Mouse (Mus musculus) embryonic facial prominence, embryonic 14.5 days (tissue): ENCODE results near the gene Pfn1. TPM values are rescaled to one million over a fixed set of nuclear protein-coding genes. Genes with fewer than 3 reads are reported as not detected.

Experiments used
- ATAC-seq: fragments of 200-750 bp; cut with Nextera tagmentation; 2 replicates; pipeline ENCODE4 v1.8.0; 2017; ENCODE audit warnings: low read depth, moderate number of reproducible peaks, moderate TSS enrichment
- DNase-seq: peaks from one replicate; pipeline ENCODE4 v3.0.0-alpha.2; 2015; ENCODE audit warnings: low spot score
- H3K27ac ChIP-seq: fragments of 300-500 bp; sonication (generic); replicated peaks from 2 replicates; pipeline ENCODE4 v1.5.1; 2014; ENCODE audit warnings: low read depth, mild to moderate bottlenecking, low read length, moderate library complexity
- H3K27me3 ChIP-seq: fragments of 300-500 bp; sonication (generic); replicated peaks from 2 replicates; pipeline ENCODE4 v1.6.1; 2014; ENCODE audit warnings: low read length; ENCODE audit not compliant: control insufficient read depth, insufficient read depth
- H3K36me3 ChIP-seq: fragments of 300-500 bp; sonication (generic); 2 replicates; pipeline ENCODE4 v1.6.1; 2014; ENCODE audit warnings: low read length, mixed read lengths; ENCODE audit not compliant: control insufficient read depth, insufficient read depth
- H3K4me1 ChIP-seq: fragments of 300-500 bp; sonication (generic); 2 replicates; pipeline ENCODE4 v1.6.1; 2014; ENCODE audit warnings: antibody characterized with exemption, low read length; ENCODE audit not compliant: control insufficient read depth, insufficient read depth
- H3K4me2 ChIP-seq: fragments of 300-500 bp; sonication (generic); 2 replicates; pipeline ENCODE4 v1.6.1; 2014; ENCODE audit warnings: low read depth, mild to moderate bottlenecking, low read length, moderate library complexity, mixed read lengths
- H3K4me3 ChIP-seq: fragments of 300-500 bp; sonication (generic); 2 replicates; pipeline ENCODE4 v1.5.1; 2014; ENCODE audit warnings: low read depth, mild to moderate bottlenecking, low read length
- H3K9ac ChIP-seq: fragments of 300-500 bp; sonication (generic); 2 replicates; pipeline ENCODE4 v1.6.1; 2014; ENCODE audit warnings: low read depth, mild to moderate bottlenecking, low read length, moderate library complexity, mixed read lengths
- H3K9me3 ChIP-seq: fragments of 300-500 bp; sonication (generic); 2 replicates; pipeline ENCODE4 v1.6.1; 2016; ENCODE audit warnings: low read length; ENCODE audit not compliant: control insufficient read depth
- WGBS: fragments of 180-500 bp; shearing (Covaris S2); extraction: QIAGEN DNeasy Blood & Tissue Kit; methylation state at CpG from one replicate; pipeline ENCODE4 v1.1.7; 2014; 5-methylcytosine and 5-hydroxymethylcytosine counted together
- polyA plus RNA-seq: library from polyadenylated mRNA; unstranded; fragments of >200 nt; fragmentation: Nextera tagmentation; extraction: Ambion mirVana; gene quantifications from 2 replicates; pipeline ENCODE4 v1.2.1, GENCODE M21; 2014

The Pfn1 gene
- polyA plus RNA-seq, 1 experiment from 2014 or later: 1,605 TPM

GRCm38 (mm10) chr11:70625473-70625872, 29.0 kb downstream of the Pfn1 start:
- no peak for DNase-seq
- H3K27me3 ChIP-seq: no peaks in the 10 kb centered on the region
- ATAC-seq: no peak
- WGBS: 48% methylated on average over 4 of the region's 4 CpGs
- H3K4me1 ChIP-seq: no peaks in the 10 kb centered on the region
- no peaks in the 10 kb centered on the region for H3K9me3 ChIP-seq
- no peak overlapping the region for H3K9ac ChIP-seq
- no peak overlapping the region for H3K4me3 ChIP-seq
- no peak overlapping the region for H3K27ac ChIP-seq
- H3K4me2 ChIP-seq: no peak overlapping the region
- H3K36me3 ChIP-seq: no peaks in the 10 kb centered on the region

DNA sequence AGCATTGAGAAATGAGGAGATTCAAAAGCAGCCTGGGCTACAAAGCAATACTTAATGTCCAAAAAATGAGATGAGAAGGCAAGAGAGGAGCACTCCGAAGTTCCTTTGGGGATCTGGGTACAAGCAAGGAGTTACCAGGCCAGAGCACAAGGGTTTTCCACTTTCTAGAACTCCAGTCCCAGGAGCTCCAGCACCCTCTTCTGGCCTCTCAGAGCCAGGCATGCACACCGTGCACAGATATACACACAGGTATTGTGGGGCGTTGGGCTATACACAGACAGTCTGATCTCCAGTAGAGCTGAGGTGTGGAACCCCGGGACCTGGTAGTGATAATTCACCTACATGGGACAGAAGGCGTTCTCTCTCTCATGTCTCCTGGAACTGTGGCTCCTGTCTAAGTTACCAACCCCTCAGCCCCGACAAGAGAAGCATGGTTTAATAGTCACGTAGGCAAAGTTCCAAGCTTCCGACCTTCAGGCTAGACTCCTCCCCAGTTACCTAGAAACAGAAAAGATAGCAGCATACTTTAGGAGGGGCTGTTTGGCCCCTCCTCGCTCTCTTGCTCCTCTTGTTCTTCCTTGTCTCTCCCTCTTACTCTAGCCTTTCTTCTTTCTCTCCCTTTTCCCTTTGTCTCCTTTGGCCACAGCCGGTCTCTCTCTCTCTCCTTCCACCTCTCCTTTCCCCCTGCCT, 31.2 kb downstream of the Pfn1 start:
- Histone ChIP-seq H3K9ac (no peak overlapping the region), H3K4me1 (no peaks in the 10 kb centered on the region), H3K27me3 (no peaks in the 10 kb centered on the region), H3K4me3 (no peak overlapping the region), H3K4me2 (no peak overlapping the region), H3K9me3 (no peaks in the 10 kb centered on the region), H3K36me3 (no peaks in the 10 kb centered on the region), H3K27ac (no peak overlapping the region)
- no peak for DNase-seq
- 82% methylated on average over 10 of the region's 10 CpGs for WGBS
- no peak for ATAC-seq

GRCm38 (mm10) chr11:70621972-70622814, 32.3 kb downstream of the Pfn1 start:
- H3K4me2 ChIP-seq: no peak overlapping the region
- H3K9ac ChIP-seq: peak overlapping the region; percentile 48
- H3K27me3 ChIP-seq: no peaks in the 10 kb centered on the region
- no peak overlapping the region for H3K27ac ChIP-seq
- H3K9me3 ChIP-seq: no peaks in the 10 kb centered on the region
- ATAC-seq: no peak
- H3K36me3 ChIP-seq: no peaks in the 10 kb centered on the region
- no peaks in the 10 kb centered on the region for H3K4me1 ChIP-seq
- WGBS: 39% methylated on average over 7 of the region's 7 CpGs
- H3K4me3 ChIP-seq: no peak overlapping the region
- DNase-seq: peak; percentile 27

GRCm38 (mm10) chr11:70619101-70619500, 35.3 kb downstream of the Pfn1 start, which contains the start of gene Chrne:
Gene Chrne, minus strand, starts transcription at chr11:70619216.
- no peak within 1 kb of the TSS for H3K27ac ChIP-seq
- DNase-seq (no peak), ATAC-seq (no peak)
- WGBS: 40% methylated on average over 1 of the region's 1 CpGs
- no peak within 1 kb of the TSS for H3K9ac ChIP-seq
- H3K9me3 ChIP-seq: no peaks in the 10 kb centered on the region
- no peak within 1 kb of the TSS for H3K4me2 ChIP-seq
- H3K4me3 ChIP-seq: no peak within 1 kb of the TSS
- H3K4me1 ChIP-seq: peaks cover 12% of the 10 kb centered on the region
- no peaks in the 10 kb centered on the region for H3K27me3 ChIP-seq
- no peaks in the 10 kb centered on the region for H3K36me3 ChIP-seq

DNA sequence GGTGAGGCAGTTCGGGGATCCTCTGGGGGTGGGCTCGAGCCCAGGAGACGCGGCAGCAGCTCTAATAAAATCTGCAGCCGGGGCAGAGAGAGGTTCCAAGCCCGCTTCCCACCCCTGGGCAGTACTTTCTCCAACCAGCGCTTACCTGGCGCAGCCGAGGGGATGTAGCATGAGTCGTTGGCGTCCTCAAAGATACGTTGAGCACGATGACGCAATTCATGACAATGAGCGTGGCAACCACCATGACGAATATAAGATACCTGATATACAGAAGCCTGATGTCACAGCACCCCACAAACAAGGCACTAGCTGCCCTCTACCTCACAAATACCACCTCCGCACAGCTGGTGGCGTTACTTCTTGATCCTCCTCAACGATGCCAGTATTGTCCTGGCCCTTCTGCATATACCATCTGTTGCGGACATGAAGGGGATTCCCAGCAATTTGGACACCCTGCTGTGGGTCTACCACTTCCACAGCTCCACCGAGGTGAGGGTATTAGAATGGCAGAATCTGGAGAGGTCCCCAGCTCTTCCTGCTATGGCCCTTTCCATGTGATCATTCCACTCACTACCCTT, 38.8 kb downstream of the Pfn1 start, which contains the start of gene 4930544D05Rik:
4930544D05Rik (plus strand) TSS at position 333 of the 578 bp plus-strand sequence.
- peak within 1 kb of the TSS; percentile 62 for H3K9ac ChIP-seq
- peak within 1 kb of the TSS; percentile 38 for H3K4me3 ChIP-seq
- no peak for ATAC-seq
- peak within 1 kb of the TSS; percentile 78 for H3K4me2 ChIP-seq
- no peaks in the 10 kb centered on the region for H3K27me3 ChIP-seq
- peaks cover 29% of the 10 kb centered on the region for H3K36me3 ChIP-seq
- H3K27ac ChIP-seq: peak within 1 kb of the TSS; percentile 65
- WGBS: 20% methylated on average over 21 of the region's 21 CpGs
- peaks cover 12% of the 10 kb centered on the region for H3K4me1 ChIP-seq
- no peak for DNase-seq
- H3K9me3 ChIP-seq: no peaks in the 10 kb centered on the region

DNA sequence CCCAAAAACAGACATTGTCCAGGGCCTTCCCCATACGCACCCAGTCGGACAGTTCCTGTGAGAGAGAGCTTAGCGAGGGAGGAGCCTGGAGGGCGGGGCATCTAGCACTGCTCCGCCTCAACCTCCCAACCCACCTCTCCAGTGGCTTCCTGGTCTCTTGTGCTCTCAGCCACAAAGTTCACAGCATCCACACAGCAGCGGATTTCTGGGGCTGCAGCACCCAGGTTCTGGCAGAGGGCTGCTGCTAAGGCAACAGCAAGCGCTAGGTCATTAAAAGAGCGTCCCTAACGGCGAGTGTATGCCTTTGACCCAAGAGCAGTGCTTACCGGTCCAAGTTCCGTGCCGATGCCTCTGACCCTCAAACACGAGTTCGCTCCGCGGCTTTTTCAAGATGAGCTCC, 39.4 kb downstream of the Pfn1 start:
- 3% methylated on average over 16 of the region's 17 CpGs for WGBS
- ATAC-seq (peak; percentile 88), DNase-seq (peak; percentile 86)
- no peaks in the 10 kb centered on the region for H3K27me3 ChIP-seq
- peak overlapping the region; percentile 78 for H3K4me2 ChIP-seq
- H3K9me3 ChIP-seq: no peaks in the 10 kb centered on the region
- H3K4me1 ChIP-seq: peaks cover 12% of the 10 kb centered on the region
- peak overlapping the region; percentile 65 for H3K27ac ChIP-seq
- peak overlapping the region; percentile 62 for H3K9ac ChIP-seq
- peak overlapping the region; percentile 38 for H3K4me3 ChIP-seq
- H3K36me3 ChIP-seq: peaks cover 34% of the 10 kb centered on the region

- peaks cover 60% of the 10 kb centered on the region for H3K36me3 ChIP-seq
- no peak overlapping the region for H3K27ac ChIP-seq
- H3K27me3 ChIP-seq: no peaks in the 10 kb centered on the region
- 75% methylated on average over 7 of the region's 7 CpGs for WGBS
- no peak overlapping the region for H3K9ac ChIP-seq
- H3K4me3 ChIP-seq: no peak overlapping the region
- DNase-seq (no peak), ATAC-seq (no peak)
- H3K4me2 ChIP-seq: no peak overlapping the region
- H3K9me3 ChIP-seq: no peaks in the 10 kb centered on the region
- H3K4me1 ChIP-seq: peaks cover 12% of the 10 kb centered on the region
These were observed 41.9 kb downstream of the Pfn1 start for GRCm38 (mm10) chr11:70612505-70612904.

GRCm38 (mm10) chr11:70610752-70611151, 43.7 kb downstream of the Pfn1 start:
- DNase-seq: no peak
- Histone ChIP-seq H3K4me3 (no peak overlapping the region), H3K4me2 (no peak overlapping the region), H3K9ac (no peak overlapping the region), H3K4me1 (peaks cover 12% of the 10 kb centered on the region), H3K9me3 (no peaks in the 10 kb centered on the region), H3K36me3 (peaks cover 78% of the 10 kb centered on the region), H3K27ac (no peak overlapping the region), H3K27me3 (no peaks in the 10 kb centered on the region)
- 87% methylated on average over 4 of the region's 4 CpGs for WGBS
- no peak for ATAC-seq
